Mouse (Mus musculus): ENCODE data around the gene B3gnt2.

GRCm38 (mm10) chr11:22891242-22891641, 30.5 kb upstream of the B3gnt2 start:
- TF ChIP-seq CTCF (IDR thresholded peaks at IDR 0.05; ENCODE audit: borderline replicate concordance, insufficient read depth, low read length) (no peak), POLR2A (IDR thresholded peaks at IDR 0.05; ENCODE audit: low read depth, low read length) (no peak)

Data from embryonic fibroblast, embryonic 13.5 days (primary cell).